9 mouse cellular contexts compared by ENCODE assay signal in genomic region chr6:15793602-15794345, GRCm38 (mm10).
DNase-seq lines count a peak whose midpoint lies in the region; ATAC-seq and TF ChIP-seq lines count a peak whose summit lies in the region.
"Had no signal": no experiment of that assay in that cellular context is flagged by ENCODE, and none has a peak within 500 bp of the region (broad histone marks: within the 10 kb centered on the region; RNA-seq: fewer than 3 reads in every experiment).

No protein-coding gene starts in this region.

- H3K4me3 ChIP-seq in heart, embryonic 13.5 days: no peak overlapping the region
- no peak overlapping the region for H3K4me3 ChIP-seq in lung, embryonic 14.5 days (ENCODE audit: low read depth, low read length)
- no peak overlapping the region for H3K4me3 ChIP-seq in midbrain, postnatal 0 days (ENCODE audit: low read depth, low read length)
- H3K4me3 ChIP-seq: midbrain, embryonic 12.5 days had no signal

- peaks cover 7% of the 10 kb centered on the region; the same call in 1 of the 2 replicates for H3K36me3 ChIP-seq in heart, embryonic 13.5 days
- 0 out of 2 replicates have a peak, but pooled peaks cover 6% of the 10 kb centered on the region for H3K36me3 ChIP-seq in lung, embryonic 14.5 days (ENCODE audit: insufficient read depth)
- H3K36me3 ChIP-seq in midbrain, postnatal 0 days (ENCODE audit: insufficient read depth, low read length): no peaks in the 10 kb centered on the region
- H3K36me3 ChIP-seq: midbrain, embryonic 12.5 days had no signal

- WGBS in heart, embryonic 13.5 days: 66% methylated on average over 8 of the region's 8 CpGs
- WGBS in lung, embryonic 14.5 days: 47% methylated on average over 8 of the region's 8 CpGs
- WGBS in midbrain, postnatal 0 days: 86% methylated on average over 8 of the region's 8 CpGs

- no peak overlapping the region for H3K9ac ChIP-seq in heart, embryonic 13.5 days
- no peak overlapping the region for H3K9ac ChIP-seq in lung, embryonic 14.5 days
- no peak overlapping the region for H3K9ac ChIP-seq in midbrain, postnatal 0 days (replicated peaks; ENCODE audit: low read length, poor library complexity, severe bottlenecking)
- H3K9ac ChIP-seq: midbrain, embryonic 12.5 days had no signal

- peak; percentile 29 for ATAC-seq in activated CD4-positive, CD25-positive, alpha-beta regulatory T cell, adult 4 months
- no peak for ATAC-seq in heart, embryonic 13.5 days (ENCODE audit: extremely low read depth, insufficient number of reproducible peaks, low FRiP score, low TSS enrichment)
- no peak for ATAC-seq in lung, embryonic 14.5 days (ENCODE audit: insufficient read depth)
- no peak for ATAC-seq in midbrain, postnatal 0 days (ENCODE audit: low FRiP score)

- H3K4me2 ChIP-seq in heart, embryonic 13.5 days: peak overlapping the region; percentile 18; the same call in 1 of the 2 replicates
- H3K4me2 ChIP-seq in lung, embryonic 14.5 days: peak overlapping the region; percentile 37; the same call in 1 of the 2 replicates
- no peak overlapping the region for H3K4me2 ChIP-seq in midbrain, postnatal 0 days (ENCODE audit: low read depth, low read length, poor library complexity, severe bottlenecking)
- H3K4me2 ChIP-seq: midbrain, embryonic 12.5 days had no signal

- no peak for TF ChIP-seq CTCF in lung, embryonic 14.5 days (IDR thresholded peaks at IDR 0.05; ENCODE audit: low read depth)
- TF ChIP-seq CTCF in midbrain, postnatal 0 days (IDR thresholded peaks at IDR 0.05): no peak

- peak; percentile 67 for DNase-seq in A20 (ENCODE audit: low read depth, low spot score)
- DNase-seq in lung, embryonic 14.5 days: peak; percentile 70
- no peak for DNase-seq in layer of hippocampus, adult 9-10 months (ENCODE audit: low spot score)
- no peak for DNase-seq in frontal cortex, adult 2 months (ENCODE audit: extremely low spot score in 1 of 2, low spot score in 1 of 2)
- DNase-seq in right cerebral cortex, adult 2 months (ENCODE audit: low spot score in 2 of 2): no peak
- no peak for DNase-seq in midbrain, postnatal 0 days (ENCODE audit: low spot score)

- 0 out of 2 replicates have a peak overlapping the region, but pooled peaks have one; percentile 17 for H3K27ac ChIP-seq in heart, embryonic 13.5 days (replicated peaks)
- H3K27ac ChIP-seq in lung, embryonic 14.5 days (ENCODE audit: low read depth): peak overlapping the region; percentile 75; the same call in 1 of the 2 replicates
- H3K27ac ChIP-seq in midbrain, postnatal 0 days (ENCODE audit: low read depth, low read length): no peak overlapping the region
- H3K27ac ChIP-seq: midbrain, embryonic 12.5 days had no signal

- no peaks in the 10 kb centered on the region for H3K27me3 ChIP-seq in heart, embryonic 13.5 days (replicated peaks)
- H3K27me3 ChIP-seq in lung, embryonic 14.5 days (ENCODE audit: insufficient read depth, low read length): no peaks in the 10 kb centered on the region
- H3K27me3 ChIP-seq in midbrain, postnatal 0 days (ENCODE audit: insufficient read depth, low read length): no peaks in the 10 kb centered on the region
- H3K27me3 ChIP-seq: midbrain, embryonic 12.5 days had no signal

- H3K9me3 ChIP-seq in heart, embryonic 13.5 days: no peaks in the 10 kb centered on the region
- H3K9me3 ChIP-seq in lung, embryonic 14.5 days (ENCODE audit: low read depth, low read length): no peaks in the 10 kb centered on the region
- H3K9me3 ChIP-seq in midbrain, postnatal 0 days (ENCODE audit: low read length): no peaks in the 10 kb centered on the region
- H3K9me3 ChIP-seq: midbrain, embryonic 12.5 days had no signal

- H3K4me1 ChIP-seq in heart, embryonic 13.5 days: peaks cover 29% of the 10 kb centered on the region
- H3K4me1 ChIP-seq in lung, embryonic 14.5 days (ENCODE audit: insufficient read depth): 0 out of 2 replicates have a peak, but pooled peaks cover 12% of the 10 kb centered on the region
- H3K4me1 ChIP-seq in midbrain, postnatal 0 days (ENCODE audit: insufficient read depth, low read length): no peaks in the 10 kb centered on the region

Comparison
In these comparisons a context has a peak if more than half of its experiments do, and no peak if none do; other contexts are left out.
1. DNase-seq: peak in A20 (single experiment) and lung, embryonic 14.5 days (single experiment); none in layer of hippocampus, adult 9-10 months (single experiment), frontal cortex, adult 2 months (0 of 2), right cerebral cortex, adult 2 months (0 of 2) and midbrain, postnatal 0 days (single experiment).